Mouse (Mus musculus) adrenal gland, postnatal 25 days (tissue): ENCODE measurements around the gene Oas1f. TPM values are rescaled to one million over a fixed set of nuclear protein-coding genes. Genes with fewer than 3 reads are reported as not detected.
"Not testable (repeated sequence)": the region's sequence is repeated elsewhere in the genome, so short reads cannot be mapped to it uniquely, and the experiment has no call there.

Experiments used
- DNase-seq: peaks from one replicate; pipeline ENCODE4 v3.0.0; 2021; ENCODE audit warnings: mixed read lengths
- long read RNA-seq: library from polyadenylated mRNA; stranded (forward); transcript quantifications from one replicate; pipeline ENCODE4 v2.0.0, GENCODE M21; 2021
- total RNA-seq: library from RNA; stranded (reverse); gene quantifications from 2 replicates; pipeline ENCODE4 v1.2.3, GENCODE M21; 2021

The Oas1f gene
- not detected in 2 replicates for total RNA-seq
- long read RNA-seq: 0 reads

GRCm38 (mm10) chr5:120847067-120847466, at the start of gene Oas1f:
TSS of gene Oas1f (plus strand) at chr5:120847367.
- DNase-seq: no peak

- not testable (repeated sequence) for DNase-seq
These were observed 49.0 kb upstream of the Oas1f start for GRCm38 (mm10) chr5:120798147-120798546.

DNA sequence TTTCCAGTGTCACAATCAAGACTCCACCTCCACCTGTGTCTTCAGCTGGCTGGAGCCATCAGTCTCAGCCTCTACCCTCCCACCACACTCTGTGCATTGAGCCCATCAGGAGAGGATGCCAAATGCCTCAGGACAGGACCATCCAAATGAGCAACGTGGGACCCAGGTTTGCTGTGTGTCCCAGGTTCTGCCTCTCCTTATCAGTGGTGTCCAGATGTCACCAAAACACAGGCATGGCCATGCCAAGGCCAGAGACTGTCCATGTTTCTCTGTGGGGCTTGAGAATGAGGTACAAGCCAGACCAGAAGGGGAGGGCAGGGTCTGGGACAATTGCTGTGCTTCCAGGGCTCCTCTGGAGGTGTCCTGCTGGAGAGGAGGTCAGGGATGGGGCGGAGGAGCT, 48.2 kb upstream of the Oas1f start:
- DNase-seq: not testable (repeated sequence)

GRCm38 (mm10) chr5:120803596-120803995, 43.6 kb upstream of the Oas1f start:
- DNase-seq: no peak

GRCm38 (mm10) chr5:120806458-120806857, 40.7 kb upstream of the Oas1f start:
- DNase-seq: peak; percentile 38

- no peak for DNase-seq
These were observed 38.0 kb upstream of the Oas1f start for GRCm38 (mm10) chr5:120809171-120809570.

DNA sequence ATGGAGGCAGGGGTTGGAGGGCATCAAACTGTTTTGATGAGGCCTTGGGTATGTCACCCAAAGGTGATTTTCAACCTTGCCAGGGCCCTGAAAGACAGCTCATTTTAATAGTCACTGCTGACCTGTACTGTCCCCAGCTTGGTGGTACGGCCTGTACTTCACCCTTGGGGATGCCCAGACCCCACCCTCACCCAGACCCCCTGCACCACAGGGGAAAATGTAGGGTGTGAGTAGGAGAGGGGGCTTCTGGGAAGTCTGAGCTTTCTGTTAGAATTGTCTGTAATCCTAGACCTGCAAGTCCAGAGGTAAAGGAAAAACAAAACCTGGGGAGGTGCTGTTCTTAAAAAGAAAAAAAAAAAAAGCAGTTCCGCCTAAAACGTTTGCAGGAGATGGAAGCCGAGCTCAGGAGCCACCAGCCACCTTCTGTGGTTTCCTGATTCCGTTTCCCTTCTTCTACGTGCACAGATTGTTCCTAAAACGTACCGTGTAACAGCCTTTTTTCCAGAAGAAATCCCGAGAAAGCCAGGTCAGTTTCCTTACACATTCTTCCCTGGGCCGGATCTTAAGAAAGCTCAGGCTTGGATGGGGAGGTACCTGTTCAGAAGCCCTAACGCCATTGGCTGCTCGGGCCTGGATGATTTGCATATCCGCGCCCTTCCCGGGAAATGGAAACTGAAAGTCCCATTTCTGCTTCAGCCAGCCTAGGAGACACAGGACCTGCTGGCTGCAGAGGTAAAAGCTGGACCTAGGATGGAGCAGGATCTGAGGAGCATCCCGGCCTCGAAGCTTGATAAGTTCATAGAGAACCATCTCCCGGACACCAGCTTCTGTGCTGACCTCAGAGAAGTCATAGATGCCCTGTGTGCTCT, 35.0 kb upstream of the Oas1f start, which contains the start of gene Oas1c:
Oas1c (minus strand) TSS at position 564 of the 869 bp plus-strand sequence.
- DNase-seq: peak; percentile 79

- no peak for DNase-seq
These were observed 34.1 kb upstream of the Oas1f start for GRCm38 (mm10) chr5:120813023-120813422.

GRCm38 (mm10) chr5:120815949-120816348, 31.2 kb upstream of the Oas1f start:
- no peak for DNase-seq

DNA sequence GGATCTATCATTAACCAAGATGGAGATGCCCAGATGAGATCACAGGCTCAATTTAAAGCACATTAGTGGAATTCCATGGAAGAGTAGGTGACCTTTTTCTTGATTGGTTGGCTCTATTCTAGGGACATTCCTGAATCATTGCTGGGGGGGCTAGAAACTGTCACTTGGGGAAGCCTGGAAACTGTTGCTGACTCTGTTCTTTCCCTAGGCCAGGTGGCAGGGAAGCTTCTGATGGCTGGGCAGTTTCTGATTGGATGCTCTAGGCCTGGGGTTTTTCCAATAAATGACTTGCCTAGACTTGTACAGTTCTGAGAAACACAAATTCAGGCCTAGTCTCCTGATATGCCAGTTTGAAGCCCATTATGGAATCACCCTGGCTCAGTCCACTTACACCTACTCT, 28.2 kb upstream of the Oas1f start:
- no peak for DNase-seq

DNA sequence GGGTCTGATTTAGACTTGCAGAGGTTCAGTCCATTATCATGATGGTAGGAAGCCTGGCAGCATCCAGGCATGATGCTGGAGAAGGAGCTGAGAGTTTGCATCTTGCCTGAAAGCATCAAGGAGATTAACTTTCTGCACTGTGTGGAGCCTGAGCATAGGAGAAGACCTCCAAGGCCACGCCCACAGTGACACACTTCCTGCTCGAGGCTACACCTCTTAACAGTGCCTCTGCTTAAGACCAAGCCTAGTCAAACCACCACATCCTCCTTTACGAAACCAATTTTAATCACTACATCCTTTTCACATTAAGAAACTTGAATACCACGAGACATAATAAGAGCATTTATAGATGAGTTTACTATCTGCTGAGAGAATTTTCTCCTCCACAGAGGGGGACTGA, 16.1 kb upstream of the Oas1f start:
- DNase-seq: no peak

DNA sequence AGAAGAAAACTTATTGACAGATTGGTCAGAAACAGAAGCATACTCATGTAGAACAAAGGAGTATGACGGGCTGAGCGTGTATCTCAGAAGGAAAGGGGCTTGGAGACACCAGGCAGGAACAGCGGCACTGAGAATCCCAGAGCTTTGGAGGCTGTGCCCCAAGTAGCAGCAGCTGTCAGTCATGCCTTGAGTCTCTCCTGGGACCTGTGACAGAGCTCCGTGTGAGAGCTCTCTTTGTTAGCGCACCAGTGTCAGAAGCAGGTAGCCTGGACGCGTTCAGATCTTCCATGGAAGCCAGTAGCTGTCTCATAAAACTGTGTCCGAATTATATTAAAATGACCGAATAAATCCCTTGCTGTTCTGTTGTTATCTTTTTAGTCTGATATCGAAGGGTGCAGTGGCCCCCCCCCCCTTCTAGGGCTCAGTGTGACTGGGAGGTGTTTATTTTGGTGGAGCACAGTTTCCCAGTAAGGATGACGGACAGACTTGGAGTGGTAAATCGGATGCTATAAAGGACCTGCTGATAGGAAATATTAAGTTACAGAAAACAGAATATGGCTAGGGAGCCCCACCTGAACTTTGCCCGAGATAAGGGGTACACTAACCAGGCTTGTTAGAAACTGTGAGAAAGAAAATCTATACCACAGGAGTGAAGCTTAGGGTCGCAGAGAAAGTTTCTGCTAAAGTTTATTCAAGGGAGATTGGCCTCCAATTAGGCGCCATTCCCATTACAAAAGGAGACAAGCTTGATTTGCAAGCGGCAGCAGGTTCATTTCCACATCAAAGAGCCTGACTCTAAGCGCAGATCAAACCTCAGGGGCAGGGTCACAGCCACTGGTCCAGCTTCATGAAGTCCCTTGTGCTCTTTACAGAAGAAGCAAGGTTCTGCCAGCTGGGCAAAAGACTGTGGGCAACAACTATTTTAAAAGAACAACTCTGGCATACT, 13.6 kb upstream of the Oas1f start:
- no peak for DNase-seq

GRCm38 (mm10) chr5:120836731-120837585, 10.2 kb upstream of the Oas1f start:
- DNase-seq: peak; percentile 47

DNA sequence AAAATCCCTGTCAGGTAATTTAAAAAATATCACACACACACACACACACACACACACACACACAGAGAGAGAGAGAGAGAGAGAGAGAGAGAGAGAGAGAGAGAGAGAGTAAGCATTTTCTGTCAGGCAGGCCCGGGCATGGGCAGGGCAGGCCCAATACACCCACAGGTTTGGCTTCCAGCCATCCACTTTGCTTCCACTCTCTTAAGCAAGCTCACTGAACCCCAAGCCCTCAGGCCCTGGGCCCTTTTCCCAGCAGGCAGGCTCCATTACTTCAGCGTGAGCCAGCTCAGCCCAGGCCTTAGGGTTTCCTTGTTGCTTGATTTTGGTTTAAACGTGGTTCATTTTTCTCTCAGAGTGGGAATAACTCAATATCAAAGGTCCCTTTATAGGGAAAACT, 2.5 kb upstream of the Oas1f start:
- peak; percentile 19 for DNase-seq

- DNase-seq: peak; percentile 11
These were observed 2.5 kb downstream of the Oas1f start for GRCm38 (mm10) chr5:120849601-120850136.

GRCm38 (mm10) chr5:120859241-120859640, 12.1 kb downstream of the Oas1f start:
- no peak for DNase-seq

GRCm38 (mm10) chr5:120861121-120861520, 14.0 kb downstream of the Oas1f start, which contains the start of gene Oas1h:
TSS of gene Oas1h (plus strand) at chr5:120861421.
- DNase-seq: no peak

DNA sequence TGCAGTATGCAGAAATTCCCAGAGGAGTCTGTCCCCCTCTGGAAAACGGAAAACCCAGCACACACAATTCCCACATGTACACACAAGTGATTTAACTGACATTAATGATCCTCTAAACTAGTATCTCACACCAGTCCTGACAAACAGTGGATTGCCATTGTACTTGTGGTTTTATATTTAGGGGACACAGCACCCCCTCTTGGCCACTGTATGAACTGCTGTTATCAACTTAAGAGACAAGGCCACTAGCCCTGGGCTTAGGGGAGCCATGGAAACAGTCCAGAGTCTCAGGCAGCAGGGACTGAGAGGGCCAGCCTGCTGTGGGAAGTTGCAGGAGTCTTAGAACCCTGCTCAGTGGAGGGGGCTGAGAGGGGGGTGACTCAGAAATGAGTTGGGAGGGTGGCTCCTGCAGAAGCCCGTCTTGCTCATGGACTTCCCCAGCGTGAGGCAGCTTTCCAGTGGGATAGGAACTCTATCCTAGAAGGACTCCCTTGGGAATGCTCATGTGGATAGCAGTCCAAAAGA, 18.2 kb downstream of the Oas1f start:
- DNase-seq: no peak

- no peak for DNase-seq
These were observed 22.4 kb downstream of the Oas1f start for GRCm38 (mm10) chr5:120869436-120870015.

DNA sequence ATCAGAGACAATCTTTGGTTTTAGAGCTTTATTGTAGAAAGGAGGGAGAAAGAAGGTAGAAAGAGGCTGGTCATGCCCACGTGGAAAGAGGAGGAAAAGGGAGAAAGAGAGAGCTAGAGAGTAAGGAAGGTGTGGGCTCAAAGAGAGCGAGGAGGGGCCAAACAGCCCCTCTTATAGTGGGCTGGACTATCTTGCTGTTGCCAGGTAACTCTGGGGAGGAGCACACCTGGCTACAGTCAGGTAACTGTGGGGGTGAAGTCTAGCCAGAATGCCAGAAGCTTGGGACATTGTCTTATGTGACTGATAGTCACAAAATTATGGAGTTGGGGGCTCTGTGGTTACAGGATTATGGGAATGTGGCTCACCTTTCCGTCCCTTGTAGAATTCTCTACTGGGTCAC, 22.9 kb downstream of the Oas1f start:
- no peak for DNase-seq

DNA sequence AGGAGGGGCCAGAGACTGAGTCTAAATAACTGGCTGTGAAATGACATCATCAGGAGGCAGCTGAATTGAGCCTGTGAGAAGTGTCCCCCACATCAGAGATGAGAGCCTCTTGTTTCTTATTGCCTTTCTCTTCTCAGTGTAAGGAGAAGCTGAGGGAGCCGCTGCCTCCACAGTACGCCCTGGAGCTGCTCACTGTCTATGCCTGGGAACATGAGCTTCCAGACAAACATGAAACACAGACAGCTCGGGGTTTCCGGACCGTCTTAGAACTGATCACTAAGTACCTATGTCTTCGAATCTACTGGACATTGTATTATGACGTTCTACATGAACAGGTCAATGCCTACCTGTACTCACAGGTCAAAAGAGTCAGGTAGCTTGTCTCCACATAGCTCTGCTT, 23.6 kb downstream of the Oas1f start:
- no peak for DNase-seq
